ENCODE assay signal across 21 mouse cellular contexts in genomic region chr13:115124521-115124920, GRCm38 (mm10). TPM values are rescaled to one million over a fixed set of nuclear protein-coding genes. Genes with fewer than 3 reads are reported as not detected.
A peak's percentile ranks its signal among the peaks of the same experiment; 100 is the strongest.
DNase-seq lines count a peak whose midpoint lies in the region; ATAC-seq and TF ChIP-seq lines count a peak whose summit lies in the region.
"Had no signal": no experiment of that assay in that cellular context is flagged by ENCODE, and none has a peak within 500 bp of the region (broad histone marks: within the 10 kb centered on the region; RNA-seq: fewer than 3 reads in every experiment).

No protein-coding gene starts in this region.

- peak overlapping the region; percentile 59 for H3K27ac ChIP-seq in gastrocnemius, adult 2 months
- H3K27ac ChIP-seq: embryonic facial prominence, embryonic 15.5 days; forebrain, embryonic 15.5 days; heart, embryonic 13.5 days; hindbrain, embryonic 15.5 days had no signal

- ATAC-seq in erythroid progenitor cell, adult 5-6 weeks (replicated peaks; ENCODE audit: low FRiP score, poor library complexity, severe bottlenecking), result no peak
- ATAC-seq: CD4-positive, CD25-positive, alpha-beta regulatory T cell, adult 4 months; forebrain, embryonic 15.5 days; intestine, embryonic 16.5 days had no signal

- TF ChIP-seq CTCF in gastrocnemius, adult 2 months (IDR thresholded peaks at IDR 0.05), result no peak

- H3K4me3 ChIP-seq in gastrocnemius, adult 2 months, result no peak overlapping the region
- H3K4me3 ChIP-seq: embryonic facial prominence, embryonic 15.5 days; erythroblast, embryonic 14.5 days; forebrain, embryonic 15.5 days; heart, embryonic 13.5 days; hindbrain, embryonic 15.5 days had no signal

- intact Hi-C loops in gastrocnemius, adult 2 months (cut with DNase I), result no loop called here

- no peak for DNase-seq in gastrocnemius, adult 2 months
- DNase-seq in gastrocnemius, postnatal 25 days, result no peak
- DNase-seq in testis, postnatal 14 days (ENCODE audit: low spot score), result peak; percentile 7
- DNase-seq in testis, postnatal 10 days (ENCODE audit: low spot score), result no peak
- DNase-seq in adrenal gland, postnatal 36 days, result peak; percentile 75 to 82
- DNase-seq in ovary, adult 18-20 months (ENCODE audit: low spot score), result no peak
- DNase-seq: B cell, adult 2 months; cerebellum, adult 2 months; cerebellum, postnatal 10 days; embryo, embryonic 11 days; gastrocnemius, postnatal 10 days; heart, postnatal 36 days had no signal

RNA-seq across cellular contexts. Expression of gene Itga1, which starts 22.8 kb away (rescaled TPM):
- 10 to 100 TPM in 1 of 2 experiments, 1 to 10 TPM in 1; 7.8 to 12.9 TPM for total RNA-seq in gastrocnemius, adult 2 months (2021)
- 10 to 100 TPM in 1 of 2 experiments, 1 to 10 TPM in 1; 9.8 to 12.3 TPM for total RNA-seq in gastrocnemius, postnatal 25 days (2021)
- 10 to 100 TPM; 30.2 to 31.9 TPM for total RNA-seq in adrenal gland, postnatal 36 days (2021)
- total RNA-seq in erythroid progenitor cell, adult 5-6 weeks (2015; ENCODE audit: low replicate concordance), result 2.1 and 3.2 TPM in 2 replicates
- total RNA-seq in erythroid progenitor cell, adult 5-6 weeks (2017; ENCODE audit: low replicate concordance), result 0.76 and 0.77 TPM in 2 replicates

RNA-seq across cellular contexts. Expression of gene Gm49395, which starts 22.8 kb away (rescaled TPM):
- total RNA-seq in gastrocnemius, adult 2 months (2021), result 1 to 10 TPM; 2.6 to 3.3 TPM
- 1 to 10 TPM in 1 of 2 experiments, not detected in 1; 2.8 TPM for total RNA-seq in gastrocnemius, postnatal 25 days (2021)
- total RNA-seq in adrenal gland, postnatal 36 days (2021), result 10 to 100 TPM in 1 of 2 experiments, 1 to 10 TPM in 1; 9.9 to 12.9 TPM
- total RNA-seq in erythroid progenitor cell, adult 5-6 weeks (2015; ENCODE audit: low replicate concordance), result 7.1 and 22.7 TPM in 2 replicates
- not detected in 2 replicates for total RNA-seq in erythroid progenitor cell, adult 5-6 weeks (2017; ENCODE audit: low replicate concordance)
- total RNA-seq: G1E had no signal

RNA-seq across cellular contexts. Expression of gene Pelo, which starts 34.5 kb away (rescaled TPM):
- 10 to 100 TPM; 10.5 to 10.7 TPM for total RNA-seq in gastrocnemius, adult 2 months (2021)
- 10 to 100 TPM in 1 of 2 experiments, 1 to 10 TPM in 1; 9.7 to 11.8 TPM for total RNA-seq in gastrocnemius, postnatal 25 days (2021)
- total RNA-seq in adrenal gland, postnatal 36 days (2021), result 10 to 100 TPM; 28.3 to 31.6 TPM
- total RNA-seq in erythroid progenitor cell, adult 5-6 weeks (2015; ENCODE audit: low replicate concordance), result 7.5 and 11.9 TPM in 2 replicates
- total RNA-seq in erythroid progenitor cell, adult 5-6 weeks (2017; ENCODE audit: low replicate concordance), result 14.1 and 14.3 TPM in 2 replicates

Comparison
In these comparisons a context has a peak if more than half of its experiments do, and no peak if none do; other contexts are left out.
1. DNase-seq: peak in testis, postnatal 14 days (single experiment) and adrenal gland, postnatal 36 days (2 of 2); none in gastrocnemius, adult 2 months (single experiment), gastrocnemius, postnatal 25 days (single experiment), testis, postnatal 10 days (single experiment) and ovary, adult 18-20 months (single experiment).